Mouse (Mus musculus) G1E (cell line): ENCODE data around the gene Sh3yl1.

Experiments
- CTCF ChIP-seq: IDR thresholded peaks from 2 replicates; pipeline ENCODE4 v1.5.1; 2012; ENCODE audit warnings: low read depth, low read length, inconsistent platforms, mixed read lengths
- GATA1 ChIP-seq: IDR thresholded peaks from 2 replicates; pipeline ENCODE4 v1.6.1; 2012; ENCODE audit warnings: borderline replicate concordance, low read length, inconsistent platforms, mixed read lengths
- POLR2AphosphoS5 ChIP-seq: IDR thresholded peaks from 2 replicates; pipeline ENCODE4 v1.6.1; 2012; ENCODE audit warnings: low read depth, low read length, inconsistent platforms; ENCODE audit not compliant: insufficient replicate concordance

- no peak for TF ChIP-seq CTCF
- TF ChIP-seq POLR2AphosphoS5 = no peak
- no peak for TF ChIP-seq GATA1
These were observed 47.1 kb upstream of the Sh3yl1 start for GRCm38 (mm10) chr12:30864347-30864746.
